Mouse (Mus musculus) left cerebral cortex, postnatal 14 days (tissue): Measurements from ENCODE around the gene Lag3. TPM values are rescaled to one million over a fixed set of nuclear protein-coding genes. Genes with fewer than 3 reads are reported as not detected.

ENCODE experiments used
- DNase-seq, 2 experiments: peaks; one replicate each; pipeline ENCODE4 v3.0.0; 2021 to 2022; ENCODE audit warnings: low spot score in 2 of 2, mixed read lengths in 1 of 2
- intact Hi-C: fragments of 180-260 bp; cut with DNase I; formaldehyde crosslinking; loops from one replicate; pipeline ENCODE4 v1.15.1; 2025
- long read RNA-seq, 2 experiments: library from polyadenylated mRNA; stranded (forward); transcript quantifications; one replicate each; pipeline ENCODE4 v2.0.0; 2021
- total RNA-seq, 2 experiments: library from RNA; stranded (reverse); gene quantifications; 2 replicates each; pipeline ENCODE4 v1.2.3; 2021

The Lag3 gene
- total RNA-seq: 1 to 10 TPM; 2.1 to 3.0 TPM
- long read RNA-seq, experiment 1, partial matches to known transcripts: 0 of 2 reads
- long read RNA-seq, experiment 1, other reads (novel, unspliced or antisense): 0 of 2 reads
- long read RNA-seq, experiment 2, partial matches to known transcripts: 1 of 2 reads
- long read RNA-seq, experiment 2, other reads (novel, unspliced or antisense): 0 of 2 reads

DNA sequence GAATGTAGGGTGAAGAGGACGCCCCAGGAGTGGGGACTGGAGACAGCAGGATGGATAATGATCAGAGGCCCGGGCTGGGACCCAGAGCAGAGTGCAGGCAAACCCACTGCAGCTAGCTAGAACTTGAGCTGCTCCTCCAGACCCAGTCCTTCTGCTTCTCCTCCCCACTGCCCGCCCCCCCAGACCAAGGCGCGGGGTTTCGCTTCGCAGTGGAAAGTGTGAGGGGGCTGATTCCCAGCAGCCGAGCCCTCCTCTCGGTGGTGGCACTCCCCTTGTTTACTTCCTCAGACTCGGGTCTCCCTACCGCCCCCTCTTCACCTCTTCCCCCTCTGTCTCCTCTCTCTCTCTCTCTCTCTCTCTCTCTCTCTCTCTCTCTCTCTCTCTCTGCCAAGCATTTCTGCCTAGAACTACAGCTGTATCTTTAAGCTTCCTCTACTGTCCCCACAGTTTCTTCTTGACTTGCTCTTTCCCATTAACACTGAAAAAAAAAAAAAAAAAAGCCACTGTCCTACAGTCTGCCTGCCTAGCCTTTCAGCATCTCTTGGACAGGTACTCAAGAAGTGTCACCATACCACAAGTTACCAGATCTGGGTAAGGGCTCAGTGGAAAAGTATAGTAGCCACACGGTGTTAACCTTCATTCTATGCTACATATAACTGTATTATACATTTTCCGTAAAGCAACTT, at the start of gene Lag3:
Gene Lag3, minus strand, starts transcription at position 173 of the 686 bp plus-strand sequence.
- intact Hi-C loops: no loop called here

DNA sequence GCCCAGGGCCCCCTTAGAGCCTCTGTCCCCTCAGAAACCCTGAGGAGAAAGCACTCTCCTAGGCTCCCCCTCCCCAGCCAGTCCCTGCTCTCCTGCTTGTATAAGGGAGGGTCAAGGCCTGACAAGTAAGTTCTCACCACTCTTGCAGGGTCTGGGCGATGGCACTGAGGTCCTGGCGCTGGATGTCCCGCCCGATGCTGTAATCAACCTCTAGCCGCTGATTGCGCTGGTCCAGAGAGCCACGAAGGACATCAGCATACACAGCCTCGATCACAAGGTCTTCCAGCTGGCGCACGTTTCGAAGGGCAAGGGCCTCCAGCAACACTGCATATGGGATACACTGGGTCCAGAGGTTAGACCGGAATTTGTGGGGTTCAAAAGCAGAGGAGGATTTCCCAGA, 49.5 kb upstream of the Lag3 start:
- DNase-seq: no peak
- intact Hi-C loops: no loop called here

More for the DNA sequence above, at the start of gene Lag3:
- DNase-seq: no peak

DNA sequence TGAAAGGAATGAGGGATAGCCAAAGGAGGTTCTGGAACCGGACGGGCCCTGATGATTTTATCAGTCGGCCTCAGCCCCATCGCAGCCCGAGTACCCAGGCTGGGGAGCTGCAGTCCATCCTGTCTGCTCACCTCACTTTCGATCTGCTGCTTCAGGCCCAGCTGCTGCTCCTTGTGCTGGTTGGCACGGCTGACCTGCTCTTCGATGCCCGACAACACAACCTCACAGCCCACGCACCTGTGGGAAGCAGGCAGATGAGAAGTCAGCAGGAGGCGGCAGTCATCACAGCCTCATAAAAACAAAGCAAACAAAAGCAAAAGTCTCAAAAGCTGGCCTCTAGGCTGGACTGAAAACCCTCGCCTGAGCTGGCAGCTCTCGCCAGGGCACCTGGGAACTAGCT, 48.5 kb upstream of the Lag3 start:
- intact Hi-C loops: no loop called here
- DNase-seq: no peak

DNA sequence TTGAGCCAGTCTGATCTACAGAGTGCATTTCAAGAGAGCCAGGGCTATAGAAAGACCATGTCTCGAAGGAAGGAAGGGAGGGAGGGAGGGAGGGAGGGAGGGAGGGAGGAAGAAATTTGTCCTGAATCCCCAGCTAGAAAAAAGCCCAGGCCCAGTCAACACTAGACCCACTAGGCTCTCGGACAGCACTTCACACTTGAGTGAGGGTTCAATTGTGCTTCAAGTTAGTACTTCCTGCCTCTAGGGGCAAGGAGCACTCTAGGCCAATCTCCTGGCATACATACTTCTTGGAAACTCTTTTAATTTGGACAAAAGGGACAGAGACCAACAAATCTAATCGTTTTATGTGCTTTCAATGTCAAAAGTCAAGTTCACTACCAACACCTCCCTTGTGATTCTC, 46.6 kb upstream of the Lag3 start:
- intact Hi-C loops: no loop called here

GRCm38 (mm10) chr6:124955212-124955611, 43.7 kb upstream of the Lag3 start:
- no peak for DNase-seq
- intact Hi-C loops: no loop called here

More for the DNA sequence above, 46.6 kb upstream of the Lag3 start:
- DNase-seq: no peak

DNA sequence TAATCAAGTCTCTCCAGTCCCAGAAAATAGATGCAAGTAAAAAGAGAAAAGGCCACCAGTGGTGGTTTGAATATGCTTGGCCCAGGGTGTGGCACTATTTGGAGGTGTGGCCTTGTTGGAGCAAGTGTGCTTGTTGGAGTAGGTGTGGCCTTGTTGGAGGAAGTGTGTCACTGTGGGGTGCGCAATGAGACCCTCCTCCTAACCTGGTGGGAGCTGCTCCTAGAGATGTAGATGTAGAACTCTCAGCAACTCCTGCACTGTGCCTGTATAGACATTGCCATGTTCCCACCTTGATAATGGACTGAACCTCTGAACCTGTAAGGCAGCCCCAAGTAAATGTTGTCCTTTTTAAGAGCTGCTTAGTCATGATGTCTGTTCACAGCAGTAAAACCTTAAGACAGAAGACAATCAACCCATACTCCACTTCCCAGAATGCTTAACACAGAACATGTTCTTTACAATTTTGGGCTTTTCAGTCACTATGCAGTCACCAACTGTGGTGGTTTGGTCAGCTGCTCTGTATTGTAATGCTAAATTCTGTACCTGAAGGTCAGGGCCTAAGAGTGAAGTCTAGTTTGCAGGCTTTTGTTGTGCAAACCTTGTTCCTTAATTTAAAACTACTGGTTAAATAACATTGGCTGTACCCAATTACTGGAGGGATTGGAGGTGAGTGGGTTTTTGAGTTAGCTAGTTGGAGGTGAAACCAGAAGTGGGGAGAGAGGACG, 42.6 kb upstream of the Lag3 start:
- intact Hi-C loops: no loop called here
- no peak for DNase-seq

DNA sequence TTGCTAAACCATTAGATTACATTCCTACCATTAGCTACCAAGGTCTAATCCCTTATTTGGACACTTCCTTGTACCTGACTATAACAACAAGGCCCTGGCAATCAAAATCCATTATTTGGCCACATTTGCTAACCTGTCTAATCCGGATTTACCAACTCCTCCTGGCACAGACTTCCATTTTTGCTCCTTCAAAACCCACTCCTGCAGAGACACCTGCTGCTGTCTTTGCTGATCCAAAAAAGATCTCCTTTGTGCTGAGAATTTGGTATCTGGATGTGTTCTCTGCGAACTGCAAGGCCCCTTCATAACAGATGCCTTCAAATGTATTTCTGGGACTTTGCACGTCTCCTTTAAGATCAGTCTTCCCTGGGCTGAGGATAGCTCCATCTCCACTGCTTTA, 32.0 kb upstream of the Lag3 start:
- no peak for DNase-seq
- intact Hi-C loops: no loop called here

GRCm38 (mm10) chr6:124941679-124942078, 30.2 kb upstream of the Lag3 start:
- DNase-seq: no peak
- intact Hi-C loops: no loop called here

- DNase-seq: no peak
- intact Hi-C loops: no loop called here
Measured at GRCm38 (mm10) chr6:124938554-124938953, 27.0 kb upstream of the Lag3 start.

GRCm38 (mm10) chr6:124937493-124937892, 26.0 kb upstream of the Lag3 start:
- no peak for DNase-seq
- intact Hi-C loops: no loop called here

DNA sequence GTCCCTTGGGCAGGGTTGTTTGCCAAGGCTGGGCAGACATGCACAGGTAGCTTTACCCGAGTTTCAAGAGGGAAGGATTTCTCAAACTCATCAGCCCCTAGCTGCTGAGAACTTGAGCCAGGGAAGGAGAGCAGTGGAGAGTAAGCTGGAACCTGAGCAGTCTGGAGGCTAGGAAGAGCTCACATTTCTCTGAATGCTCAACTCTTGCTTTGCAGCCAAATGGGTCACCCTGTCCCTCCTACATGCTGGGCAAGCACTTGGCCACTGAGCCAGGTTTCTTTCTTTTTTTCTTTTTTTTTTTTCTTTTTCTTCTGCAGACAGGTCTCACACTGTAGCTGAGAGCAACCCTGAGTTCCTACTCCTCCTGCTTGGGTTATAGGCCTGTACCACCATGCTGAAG, 25.2 kb upstream of the Lag3 start:
- no peak for DNase-seq
- intact Hi-C loops: no loop called here

DNA sequence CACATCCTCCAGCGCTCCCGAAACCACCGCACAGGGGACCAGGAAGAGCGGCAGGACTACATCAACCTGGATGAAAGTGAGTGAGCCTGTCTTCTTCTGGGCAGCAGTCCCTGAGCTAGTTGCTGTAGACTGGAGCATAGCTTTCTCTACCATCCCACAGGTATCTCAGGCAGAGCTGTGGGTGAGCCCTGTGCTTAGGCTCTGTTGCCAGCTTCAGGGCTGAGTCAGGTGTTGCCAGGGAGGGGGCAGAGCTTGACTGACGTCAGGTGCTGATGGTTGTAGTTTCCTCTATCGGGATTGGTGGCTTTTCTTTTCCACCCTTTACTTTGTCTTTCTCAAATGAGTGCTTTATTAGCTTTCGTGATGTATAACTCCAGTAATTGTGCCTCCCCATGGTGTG, 23.2 kb upstream of the Lag3 start:
- DNase-seq: no peak
- intact Hi-C loops: loop anchor here (5.0 kb wide), 2 partner anchors 72 to 73 kb away; partner anchors contain the start of genes Gpr162 and Zfp384

GRCm38 (mm10) chr6:124933127-124933526, 21.6 kb upstream of the Lag3 start:
- DNase-seq: no peak
- intact Hi-C loops: loop anchor here (5.0 kb wide), 2 partner anchors 71 to 74 kb away; partner anchors contain the start of genes Gpr162 and Zfp384

GRCm38 (mm10) chr6:124932314-124932695, 20.8 kb upstream of the Lag3 start:
- no peak for DNase-seq
- intact Hi-C loops: loop anchor here (5.0 kb wide), 2 partner anchors 70 to 75 kb away; partner anchors contain the start of genes Gpr162 and Zfp384

DNA sequence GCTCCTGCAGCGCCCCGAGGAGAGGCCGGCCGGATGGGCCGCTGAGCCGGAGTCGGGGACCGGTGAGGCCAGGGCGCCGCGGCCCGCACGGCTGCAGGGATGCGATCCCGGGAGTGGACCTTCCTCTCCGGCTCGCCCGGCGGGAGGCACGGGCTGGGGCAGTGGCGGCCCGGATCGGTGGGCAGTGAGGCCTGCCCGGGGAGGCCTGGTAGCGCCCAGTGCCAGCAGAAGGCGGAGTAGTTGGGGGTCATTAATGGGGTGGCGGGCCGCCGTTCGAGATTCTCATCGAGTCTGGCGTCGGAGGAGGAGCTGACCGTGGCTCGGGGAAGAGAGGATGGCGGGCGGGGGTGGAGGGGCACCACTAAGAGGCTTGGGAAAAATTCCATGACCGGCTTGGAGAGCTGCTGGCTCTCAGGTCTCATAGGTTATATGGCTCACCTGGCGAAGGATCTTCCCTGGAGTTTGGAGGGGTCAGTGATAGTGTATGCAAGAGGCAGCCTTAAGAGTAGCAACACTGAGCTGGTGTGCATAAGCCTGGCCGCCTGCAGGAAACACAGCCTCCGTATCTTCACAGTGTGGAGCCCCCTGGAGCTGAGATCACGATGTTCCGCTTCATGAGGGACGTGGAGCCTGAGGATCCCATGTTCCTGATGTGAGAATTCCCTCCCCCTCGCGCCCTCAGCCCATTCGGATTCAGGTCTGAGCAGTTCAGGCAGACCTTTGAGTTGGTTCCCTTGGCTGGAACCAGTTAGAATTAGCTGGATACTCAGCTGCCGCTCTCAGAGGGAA, 20.2 kb upstream of the Lag3 start:
- peak; percentile 65 to 86 for DNase-seq
- intact Hi-C loops: loop anchor here (5.0 kb wide), 2 partner anchors 69 to 76 kb away; partner anchors contain the start of genes Gpr162 and Zfp384

GRCm38 (mm10) chr6:124930754-124931524, 19.4 kb upstream of the Lag3 start, which contains the start of gene Mlf2:
Gene Mlf2, plus strand, starts transcription at chr6:124931386.
- intact Hi-C loops: loop anchor here (1.0 to 5.0 kb wide), 3 partner anchors 14 to 76 kb away; partner anchors contain the start of genes Gpr162 and Zfp384
- DNase-seq: peak; percentile 98 to 99

DNA sequence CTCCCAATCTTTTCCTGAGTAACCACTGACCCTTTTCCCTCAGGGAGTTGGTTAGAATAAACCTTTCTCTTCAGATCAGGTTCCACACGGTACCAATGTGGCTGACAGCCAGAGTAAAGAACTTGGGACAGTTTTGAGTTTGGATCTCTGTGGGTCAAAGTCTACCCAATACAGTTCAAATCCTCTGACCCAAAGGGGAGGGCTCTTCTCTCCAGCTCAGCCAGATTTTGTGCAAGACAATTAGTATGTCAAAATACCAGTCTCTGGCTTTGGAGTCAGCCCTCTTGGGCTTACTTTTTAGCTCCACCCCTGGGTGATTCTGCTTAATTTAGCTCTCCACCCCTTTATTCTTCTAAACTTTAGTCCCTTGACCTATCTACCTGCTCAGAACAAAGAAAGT, 18.7 kb upstream of the Lag3 start:
- intact Hi-C loops: loop anchor here (1.0 to 5.0 kb wide), 3 partner anchors 13 to 77 kb away; partner anchors contain the start of genes Gpr162 and Zfp384
- no peak for DNase-seq

GRCm38 (mm10) chr6:124925941-124926340, 14.4 kb upstream of the Lag3 start:
- DNase-seq: no peak
- intact Hi-C loops: no loop called here
